Mouse (Mus musculus) heart, postnatal 0 days (tissue): ENCODE measurements at regions not wholly inside any gene's neighbourhood (a gene's known extent, or its start where the extent isn't known, plus 50 kb on each side); places are given as distances from the start of the nearest gene placed in this dataset.

Experiments
- CTCF ChIP-seq: IDR thresholded peaks from 2 replicates; pipeline ENCODE4 v1.5.1; 2016; ENCODE audit warnings: antibody characterized with exemption, control low read depth, low read depth
- EP300 ChIP-seq: IDR thresholded peaks from 2 replicates; pipeline ENCODE4 v1.6.1; 2016; ENCODE audit warnings: antibody characterized with exemption, low read depth

GRCm38 (mm10) chr2:166514664-166515063 is 199.0 kb downstream of the Prex1 start:
- TF ChIP-seq EP300 (0 out of 2 replicates have a peak, but pooled peaks have one; percentile 44), CTCF (no peak)
